Mouse (Mus musculus) thymus, postnatal 4 days (tissue): ENCODE measurements at regions not wholly inside any gene's neighbourhood (a gene's known extent, or its start where the extent isn't known, plus 50 kb on each side); places are given as distances from the start of the nearest gene placed in this dataset.

Experiments used
- DNase-seq: peaks from one replicate; pipeline ENCODE4 v3.0.0; 2021

- no peak for DNase-seq
Observed at GRCm38 (mm10) chr15:68626976-68627375, 2126.3 kb upstream of the Lrrc6 start.

GRCm38 (mm10) chr15:68624831-68625230 is 2124.1 kb upstream of the Lrrc6 start:
- no peak for DNase-seq

- DNase-seq, result no peak
Observed at GRCm38 (mm10) chr15:68620417-68621214, 2119.9 kb upstream of the Lrrc6 start.

DNA sequence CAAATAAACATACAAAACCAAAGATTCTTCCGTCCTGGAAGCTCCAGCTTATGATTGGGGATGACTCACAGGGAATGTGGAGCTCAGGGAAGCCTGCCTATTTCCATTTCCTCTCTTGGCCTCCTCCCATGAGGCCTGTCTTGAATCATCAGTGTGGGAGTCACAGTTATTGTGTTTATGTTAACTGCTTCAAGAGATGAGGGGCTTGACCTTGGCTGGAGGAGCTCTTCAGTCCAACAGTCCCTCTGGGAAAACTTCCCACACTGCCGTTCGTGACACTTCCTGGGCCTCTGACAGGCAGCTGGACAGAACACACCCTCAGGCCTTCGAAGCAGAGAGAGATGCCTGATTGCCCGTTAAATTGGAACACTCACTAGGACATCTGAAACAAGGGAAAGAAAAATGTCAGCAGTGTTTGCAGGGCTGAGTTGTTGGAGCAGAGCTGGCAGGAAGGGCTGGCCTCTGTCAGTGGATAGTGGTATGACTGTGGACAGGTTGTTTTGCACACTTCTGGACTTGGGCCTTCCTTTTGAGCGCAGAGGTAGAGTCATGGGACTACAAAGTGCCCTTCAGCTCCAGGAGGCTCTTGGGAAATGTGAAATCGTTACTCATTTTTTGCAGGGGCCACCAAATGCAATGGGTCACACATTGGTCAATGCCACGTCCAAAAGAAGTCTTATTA is 2105.5 kb upstream of the Lrrc6 start:
- DNase-seq, result no peak

GRCm38 (mm10) chr15:68605478-68605877 is 2104.8 kb upstream of the Lrrc6 start:
- DNase-seq, result no peak

DNA sequence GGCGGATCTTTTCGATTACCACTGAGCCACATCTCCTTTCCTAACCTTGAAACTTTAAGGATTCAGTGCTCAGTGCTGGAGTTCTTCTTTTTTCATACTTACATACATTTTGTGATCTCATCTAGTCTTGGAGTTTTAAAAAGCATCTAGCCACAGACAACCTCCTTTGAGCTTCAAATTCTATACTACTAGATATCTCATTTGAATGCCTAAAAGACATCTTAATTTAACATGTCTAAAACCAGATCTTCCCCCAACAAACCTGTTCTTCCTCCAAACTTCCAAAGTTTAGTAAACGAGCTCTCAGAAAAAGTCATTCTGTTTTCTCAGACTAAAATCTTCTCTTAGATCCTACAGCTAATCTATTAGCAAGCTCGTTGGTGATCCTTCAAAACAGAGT is 2081.5 kb upstream of the Lrrc6 start:
- no peak for DNase-seq

DNA sequence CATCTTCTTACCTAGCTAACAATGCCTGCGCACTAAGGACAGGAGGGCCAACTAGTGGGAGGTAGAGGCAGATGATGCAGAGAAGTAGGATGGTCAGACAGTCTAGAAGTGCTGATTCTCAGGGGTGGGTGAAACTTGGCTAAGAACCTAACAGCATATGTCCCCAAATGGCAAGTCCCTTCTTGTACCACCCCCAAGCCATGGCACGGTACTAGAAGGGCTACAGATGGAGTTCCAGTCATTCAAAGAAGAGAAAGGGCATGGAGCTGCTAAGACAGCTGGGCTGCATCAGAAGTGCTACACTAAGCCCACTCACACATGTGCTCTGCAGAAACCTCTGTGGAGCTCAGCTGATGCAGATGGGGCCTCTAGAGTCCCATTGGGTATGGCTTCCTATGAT is 2078.8 kb upstream of the Lrrc6 start:
- no peak for DNase-seq

DNA sequence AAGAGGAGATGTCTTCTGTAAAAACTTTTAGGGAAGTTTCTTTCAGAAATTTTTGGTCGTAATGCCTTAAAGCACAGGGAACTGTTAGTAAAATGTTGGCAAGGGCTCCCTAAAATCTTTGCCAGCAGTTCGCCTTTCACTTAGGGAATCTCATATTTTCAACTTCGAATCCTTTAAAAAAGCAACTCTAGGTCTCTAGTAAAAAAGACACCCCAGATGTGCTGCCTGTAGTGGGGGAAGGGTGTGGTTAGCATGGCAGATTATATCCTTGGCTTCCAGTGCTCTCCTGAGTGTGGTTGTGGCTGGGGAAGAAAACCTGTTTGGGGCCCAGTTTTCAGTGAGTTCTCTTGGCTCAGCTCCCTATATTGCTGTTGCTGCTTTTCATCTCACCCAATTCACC is 2059.9 kb upstream of the Lrrc6 start:
- DNase-seq, result no peak

GRCm38 (mm10) chr15:68556133-68556532 is 2055.4 kb upstream of the Lrrc6 start:
- DNase-seq, result no peak

DNA sequence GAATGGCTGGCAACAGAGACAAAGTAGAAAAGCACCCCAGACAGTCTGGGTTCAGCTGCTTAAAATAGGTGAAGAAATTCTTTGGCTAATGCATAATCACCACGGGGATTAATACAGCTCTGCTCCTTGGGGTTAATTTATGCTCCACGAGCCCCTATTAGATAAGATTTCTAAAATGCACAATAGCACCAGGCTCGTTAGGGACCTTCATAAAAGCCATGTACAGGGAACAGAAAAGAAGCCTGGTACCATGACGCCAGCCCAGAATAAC is 2035.3 kb upstream of the Lrrc6 start:
- DNase-seq, result no peak

DNA sequence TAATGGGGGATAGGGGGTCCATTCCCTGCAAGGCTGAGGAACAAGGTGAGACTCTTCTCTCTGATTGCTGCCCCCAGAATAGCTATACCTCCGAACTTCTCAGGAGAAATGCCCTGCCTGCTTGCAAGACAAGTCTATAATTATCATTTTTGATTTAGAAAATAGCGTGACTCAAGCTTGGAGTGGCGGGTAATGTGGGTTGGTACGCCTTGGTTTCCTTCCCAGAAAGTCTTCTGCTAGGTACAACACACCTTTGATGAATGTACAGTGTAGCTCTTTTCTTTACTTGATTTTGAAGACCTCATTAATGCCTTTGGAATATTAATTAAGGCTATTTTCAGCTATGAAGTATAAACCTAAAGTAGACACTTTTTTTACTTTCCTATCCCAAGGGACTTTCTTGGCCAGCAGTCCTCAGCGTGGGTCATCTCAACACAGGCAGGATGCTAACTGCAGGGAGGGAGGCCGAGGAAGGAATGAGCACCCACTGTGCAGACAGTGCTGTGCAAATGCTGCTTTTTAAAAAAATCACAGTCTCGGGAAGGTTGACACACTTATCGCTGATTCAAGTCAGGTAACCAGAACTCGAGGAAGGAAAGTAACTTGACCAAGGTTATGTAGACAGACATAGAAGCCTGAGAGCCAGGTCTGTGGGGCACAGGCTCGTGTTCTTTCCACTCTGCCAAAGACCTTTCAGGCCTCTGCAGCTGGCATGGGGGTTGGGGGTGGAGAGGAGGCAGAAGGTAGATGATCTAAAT is 2034.8 kb upstream of the Lrrc6 start:
- no peak for DNase-seq

- no peak for DNase-seq
Observed at GRCm38 (mm10) chr15:68520759-68521158, 2020.0 kb upstream of the Lrrc6 start.

DNA sequence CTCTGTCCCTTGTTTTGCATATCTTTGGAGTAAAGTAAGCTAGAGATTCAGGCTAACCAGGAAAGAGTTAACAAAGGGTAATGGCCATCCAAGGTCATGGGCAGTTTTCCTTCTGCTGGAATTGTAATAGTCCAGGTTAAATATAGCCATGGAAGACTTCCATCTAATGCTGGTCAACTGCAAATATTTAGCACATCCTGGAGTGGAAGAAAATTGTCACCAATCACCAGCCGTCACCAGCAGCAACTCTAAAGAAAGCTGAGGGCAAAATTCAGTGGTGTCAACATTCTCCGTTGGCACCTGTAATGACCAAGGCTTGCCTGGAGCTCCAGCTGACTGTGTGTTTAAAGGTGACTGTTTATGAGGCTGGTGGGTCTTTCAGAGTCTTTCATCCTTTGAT is 2011.7 kb upstream of the Lrrc6 start:
- DNase-seq, result no peak

DNA sequence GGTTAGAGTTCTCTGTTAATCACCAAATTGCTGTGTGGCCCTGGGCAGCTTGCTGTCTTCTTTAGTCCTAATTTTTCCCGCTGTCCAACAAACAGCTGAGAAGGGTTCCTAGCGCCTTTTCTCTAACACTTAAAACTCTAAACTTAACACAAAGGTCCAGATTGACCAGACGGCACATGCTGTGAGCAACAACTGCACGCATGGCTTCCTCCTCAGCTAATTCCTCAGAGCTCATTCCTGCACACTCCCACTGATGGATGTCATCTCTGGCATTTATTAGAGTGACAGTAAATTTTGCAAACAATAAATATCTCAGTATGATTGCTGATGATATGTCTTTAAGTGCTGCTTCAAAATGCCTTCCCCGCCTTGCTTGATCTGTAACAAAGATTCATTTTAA is 2007.5 kb upstream of the Lrrc6 start:
- no peak for DNase-seq

GRCm38 (mm10) chr15:68506093-68506492 is 2005.4 kb upstream of the Lrrc6 start:
- DNase-seq, result no peak

GRCm38 (mm10) chr15:68496438-68496837 is 1995.7 kb upstream of the Lrrc6 start:
- no peak for DNase-seq

DNA sequence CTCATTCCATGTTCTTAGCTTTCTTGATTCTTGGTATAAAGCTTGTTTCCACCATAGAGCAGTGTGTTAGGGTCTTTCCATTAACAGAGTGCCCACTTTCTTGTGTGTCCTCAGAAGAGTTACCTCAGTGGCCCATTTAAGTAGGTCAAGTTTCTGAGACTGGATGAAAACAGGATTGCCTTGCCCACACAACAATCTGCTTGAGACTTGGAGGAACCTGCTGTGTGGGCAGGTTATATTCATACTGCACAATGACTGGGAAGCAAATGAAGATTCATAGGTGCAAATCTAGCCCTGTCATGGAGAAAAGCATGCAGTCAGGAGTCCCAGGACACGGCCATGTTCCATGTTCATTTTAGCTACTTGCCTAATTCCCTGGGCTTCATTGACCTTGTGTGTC is 1984.1 kb upstream of the Lrrc6 start:
- no peak for DNase-seq

- DNase-seq, result no peak
Observed at GRCm38 (mm10) chr15:68477745-68478144, 1977.0 kb upstream of the Lrrc6 start.

DNA sequence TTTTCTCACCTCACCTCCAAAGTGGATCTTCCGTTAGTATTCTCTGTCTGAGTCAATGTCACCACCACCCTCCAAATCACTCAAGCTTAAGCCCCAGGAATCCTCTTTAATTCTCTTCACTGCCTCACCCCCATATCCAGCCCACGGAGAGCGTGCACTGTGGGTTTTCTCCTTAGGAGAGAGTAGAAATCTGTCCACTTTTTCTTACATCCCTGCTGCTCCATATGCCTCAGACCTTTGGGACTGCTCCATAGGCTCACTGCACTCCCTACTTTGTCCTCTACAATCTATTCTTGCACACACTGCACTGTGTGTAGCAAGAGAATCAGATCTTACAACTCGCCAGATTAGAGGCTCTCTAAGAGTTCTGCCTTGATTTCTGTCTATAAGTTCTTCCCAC is 1971.2 kb upstream of the Lrrc6 start:
- DNase-seq, result no peak

- DNase-seq, result no peak
Observed at GRCm38 (mm10) chr15:68462851-68463250, 1962.1 kb upstream of the Lrrc6 start.

- no peak for DNase-seq
Observed at GRCm38 (mm10) chr15:68457239-68457638, 1956.5 kb upstream of the Lrrc6 start.

DNA sequence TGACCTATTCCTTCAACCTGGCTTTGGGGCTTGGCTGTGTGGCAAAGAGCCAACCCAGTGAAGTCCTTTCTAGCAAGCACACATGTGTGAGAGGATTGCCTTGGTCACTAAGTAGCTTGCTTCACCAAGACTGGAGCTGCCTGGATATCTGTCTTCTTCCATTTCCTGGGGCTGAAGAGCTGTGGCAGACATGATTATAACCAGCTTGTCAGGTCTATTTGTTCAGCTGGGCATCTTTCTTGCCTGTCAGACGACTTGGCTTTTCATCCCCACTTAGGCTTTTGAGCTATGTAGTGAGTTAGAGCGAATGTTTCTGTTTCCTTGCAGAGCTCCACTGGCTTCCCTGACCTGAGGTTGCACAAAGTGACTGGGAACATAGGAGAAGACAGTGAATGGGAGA is 1951.3 kb upstream of the Lrrc6 start:
- no peak for DNase-seq

GRCm38 (mm10) chr15:68445341-68445740 is 1944.6 kb upstream of the Lrrc6 start:
- DNase-seq, result no peak

- no peak for DNase-seq
Observed at GRCm38 (mm10) chr15:68440636-68441035, 1939.9 kb upstream of the Lrrc6 start.
